Mouse (Mus musculus) induced T-regulatory cell, adult 2 months (primary cell): Measurements from ENCODE around the gene Zfp609.
A peak's percentile ranks its signal among the peaks of the same experiment; 100 is the strongest.
"Not testable (repeated sequence)": the region's sequence is repeated elsewhere in the genome, so short reads cannot be mapped to it uniquely, and the experiment has no call there.

Source experiments
- DNase-seq: peaks from one replicate; pipeline ENCODE4 v3.0.0-alpha.2; 2012; ENCODE audit warnings: low read depth

Gene Zfp609

DNA sequence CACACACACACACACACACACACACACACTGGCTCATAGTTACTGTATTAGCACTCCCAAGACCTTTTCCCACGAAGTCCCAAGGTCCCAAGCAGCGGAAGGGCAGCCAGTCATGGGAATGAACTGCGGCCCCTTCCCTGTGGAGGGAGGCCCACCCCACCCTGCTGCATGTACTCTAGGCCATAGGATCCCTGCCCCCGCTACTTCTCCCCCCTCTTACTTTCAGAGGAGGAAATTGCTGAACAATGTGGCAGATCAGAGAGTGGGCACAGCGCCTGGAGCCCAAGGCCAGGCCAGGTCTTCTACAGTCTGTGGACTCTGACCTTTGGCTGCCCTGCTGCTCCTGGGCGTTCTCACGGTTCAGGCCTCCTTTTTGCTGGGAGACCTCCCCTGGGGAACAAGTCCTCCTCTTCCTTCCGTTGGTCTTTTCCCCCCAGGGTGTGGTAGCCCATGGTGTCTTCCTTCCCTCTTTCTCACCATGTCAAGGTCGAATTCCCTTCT, 155.9 kb downstream of the Zfp609 start:
- DNase-seq = no peak

DNA sequence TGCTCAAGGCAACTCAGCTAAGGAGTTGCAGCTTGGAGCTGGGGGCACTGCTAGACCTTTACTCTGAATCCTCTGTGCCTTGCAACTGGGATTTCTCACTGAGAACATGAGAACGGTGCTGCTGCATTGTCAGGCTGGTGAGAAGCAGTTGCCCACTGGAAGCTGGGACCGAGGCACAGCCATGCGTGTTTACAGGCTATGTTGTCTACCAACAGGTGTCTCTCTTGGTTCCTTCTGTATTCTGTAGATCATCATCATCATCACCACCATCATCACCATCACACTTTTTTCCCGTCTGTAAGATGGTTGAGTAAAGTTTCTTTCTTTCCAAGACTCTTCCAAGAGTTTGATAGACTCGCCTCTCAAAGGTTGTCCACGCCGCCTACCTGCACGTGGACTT, 159.7 kb downstream of the Zfp609 start, which contains the start of gene Oaz2:
Gene Oaz2 (plus strand): TSS at position 301 of the 400 bp plus-strand sequence.
- no peak for DNase-seq

DNA sequence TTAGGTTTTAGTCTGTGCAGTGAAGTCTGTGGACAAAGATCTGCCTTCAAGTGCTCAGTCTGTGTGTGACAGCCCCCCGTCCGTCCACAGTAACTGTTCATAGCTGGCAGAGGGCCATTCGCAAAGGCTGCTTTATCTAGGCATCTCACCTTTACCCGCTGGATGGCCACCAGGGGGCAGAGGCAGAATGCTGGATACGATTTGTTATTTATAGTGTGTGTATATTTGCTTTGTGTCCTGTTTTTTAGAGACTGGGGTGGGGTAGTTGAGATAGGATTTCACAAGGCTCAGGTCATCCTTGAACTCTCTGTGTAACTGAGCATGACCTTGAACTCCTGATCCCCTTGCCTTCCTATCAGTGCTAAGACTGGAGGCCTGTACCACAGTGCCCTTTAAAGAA, 161.3 kb downstream of the Zfp609 start:
- DNase-seq = peak; percentile 76

DNA sequence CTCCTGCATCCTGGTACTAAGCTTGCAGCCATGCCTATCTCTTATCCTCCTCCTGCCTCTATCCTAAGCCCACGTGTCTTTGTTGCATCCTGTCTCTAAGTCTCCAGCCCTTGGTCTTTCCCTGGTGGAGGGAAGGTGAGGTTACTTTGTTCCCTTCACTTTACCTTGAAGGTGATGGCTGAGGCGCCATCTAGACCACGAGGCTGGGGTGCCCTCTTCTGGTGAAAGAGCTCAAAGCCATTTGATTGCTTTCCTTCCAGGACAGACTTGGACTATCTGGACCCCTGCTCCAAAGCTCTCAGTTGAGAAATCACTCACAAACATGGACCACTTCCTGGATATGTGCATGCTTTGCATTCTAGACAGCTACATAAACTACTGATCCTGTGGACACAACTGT, 163.2 kb downstream of the Zfp609 start:
- peak; percentile 73 for DNase-seq

GRCm38 (mm10) chr9:65661493-65661892, 165.9 kb downstream of the Zfp609 start:
- no peak for DNase-seq

- DNase-seq = no peak
Observed at GRCm38 (mm10) chr9:65661029-65661428, 166.3 kb downstream of the Zfp609 start.

- no peak for DNase-seq
Observed at GRCm38 (mm10) chr9:65657218-65657617, 170.1 kb downstream of the Zfp609 start.

GRCm38 (mm10) chr9:65655540-65655939, 171.8 kb downstream of the Zfp609 start:
- DNase-seq = no peak

DNA sequence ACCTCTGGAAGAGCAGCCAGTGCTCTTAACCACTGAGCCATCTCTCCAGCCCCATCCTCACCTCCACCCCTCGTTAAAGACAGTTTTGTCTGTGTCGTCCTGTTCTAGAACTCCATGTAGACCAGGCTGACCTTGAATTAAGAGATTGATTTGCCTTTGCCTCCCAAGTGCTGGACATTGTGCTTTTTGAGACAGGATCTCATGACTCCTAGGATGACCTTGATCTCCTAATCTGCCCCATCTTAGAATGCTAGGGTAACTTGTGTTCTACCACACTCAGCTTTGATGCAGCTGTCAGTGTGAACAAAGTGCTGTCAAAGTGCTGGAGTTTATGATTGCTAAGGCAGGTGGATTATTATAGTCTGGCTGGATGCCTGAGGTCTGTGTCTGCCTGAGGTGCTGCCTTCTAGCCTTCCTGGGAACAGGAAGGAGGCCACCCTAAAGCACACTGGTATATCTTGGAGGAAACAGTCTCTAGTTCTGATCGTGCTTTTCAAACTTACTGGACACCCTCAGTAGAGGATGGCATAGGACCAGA, 172.6 kb downstream of the Zfp609 start:
- no peak for DNase-seq

DNA sequence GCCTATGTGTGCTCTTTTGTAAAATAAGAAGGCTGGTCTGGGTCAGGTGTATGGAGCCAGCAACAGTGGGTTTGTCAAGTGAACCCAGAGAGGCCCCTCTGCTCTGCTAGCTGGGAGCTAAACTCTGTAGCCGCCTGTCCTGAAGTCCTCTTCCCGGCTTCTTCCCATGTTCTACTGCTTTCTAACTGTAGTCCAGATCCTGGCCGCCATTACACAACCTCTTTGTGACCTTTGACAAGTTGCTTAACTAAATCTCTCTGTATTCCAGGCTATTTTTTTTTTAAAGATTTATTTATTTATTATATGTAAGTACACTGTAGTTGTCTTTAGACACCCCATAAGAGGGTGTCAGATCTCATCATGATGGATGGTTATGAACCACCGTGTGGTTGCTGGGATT, 173.6 kb downstream of the Zfp609 start:
- DNase-seq = no peak

GRCm38 (mm10) chr9:65651957-65652356, 175.4 kb downstream of the Zfp609 start:
- DNase-seq = not testable (repeated sequence)

DNA sequence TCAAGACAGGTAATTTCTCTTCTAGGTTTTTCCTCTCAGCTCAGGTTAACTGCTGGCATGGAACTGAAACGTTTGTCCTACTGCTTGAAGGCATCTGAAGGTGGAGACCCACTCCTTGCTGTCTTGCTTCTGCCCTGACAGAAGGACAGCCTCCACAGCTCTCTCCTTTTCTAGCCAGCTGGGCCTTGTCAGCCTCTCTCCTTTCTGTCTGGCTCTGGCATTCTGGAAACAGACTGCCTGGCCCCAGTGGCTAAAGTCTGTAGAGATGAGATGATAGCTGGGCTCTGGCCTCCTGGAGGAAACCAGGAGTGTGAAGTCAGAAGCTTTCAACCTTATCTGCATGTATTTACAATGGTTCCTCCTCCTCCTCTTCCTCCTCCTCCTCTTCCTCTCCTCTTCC, 177.4 kb downstream of the Zfp609 start:
- DNase-seq = no peak

- DNase-seq = no peak
Observed at GRCm38 (mm10) chr9:65648730-65649129, 178.6 kb downstream of the Zfp609 start.

GRCm38 (mm10) chr9:65646782-65647181, 180.6 kb downstream of the Zfp609 start:
- DNase-seq = no peak

- DNase-seq = no peak
Observed at GRCm38 (mm10) chr9:65645984-65646383, 181.4 kb downstream of the Zfp609 start.

GRCm38 (mm10) chr9:65644960-65645359, 182.4 kb downstream of the Zfp609 start:
- DNase-seq = no peak

DNA sequence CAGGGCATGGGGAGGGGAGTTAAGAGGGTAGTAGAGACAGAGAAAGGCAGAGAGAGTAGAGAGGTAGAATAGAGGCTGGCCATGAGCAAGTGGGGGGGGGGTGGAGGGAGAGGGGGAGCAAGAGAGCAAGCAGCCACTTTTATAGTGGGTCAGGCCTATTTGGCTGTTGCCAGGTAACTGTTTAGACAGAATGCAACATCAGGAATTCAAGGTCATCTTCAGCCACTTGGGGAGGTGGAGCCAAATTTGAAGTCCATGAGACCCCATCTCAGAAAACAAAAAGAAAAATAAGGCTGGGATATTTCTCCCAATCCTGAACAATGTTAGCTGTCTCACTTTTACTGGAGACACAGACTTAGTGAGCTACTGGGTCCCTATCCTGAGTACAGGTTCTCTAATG, 184.8 kb downstream of the Zfp609 start:
- no peak for DNase-seq
